Mouse (Mus musculus): ENCODE data around the gene Eif4a3.

DNA sequence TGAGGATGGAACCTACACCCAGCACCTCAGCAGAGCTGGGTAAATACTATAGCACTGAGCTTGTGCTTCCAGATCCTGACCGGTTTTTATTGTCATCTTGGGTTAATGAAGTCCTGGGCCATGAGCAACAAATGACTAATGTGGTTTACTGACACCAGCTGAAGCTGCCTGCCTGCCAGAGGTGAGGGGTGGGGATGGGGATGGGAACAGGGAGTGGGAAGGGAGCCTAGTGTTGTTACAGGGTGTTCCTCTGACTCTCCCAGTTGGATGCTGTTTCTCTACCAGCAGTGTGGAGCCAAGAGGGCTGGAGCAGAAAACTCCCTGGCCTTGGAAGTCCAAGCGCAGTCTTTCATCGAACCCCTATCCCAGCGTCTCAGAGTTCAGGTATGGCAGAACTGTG is 16.8 kb upstream of the Eif4a3 start:
- TF ChIP-seq CTCF (IDR thresholded peaks at IDR 0.05; ENCODE audit: borderline replicate concordance, insufficient read depth, low read length) (no peak), POLR2A (IDR thresholded peaks at IDR 0.05; ENCODE audit: low read depth, low read length) (no peak)

Measured in embryonic fibroblast, embryonic 13.5 days (primary cell).